Mouse (Mus musculus): ENCODE results near the gene Acot5. TPM values are rescaled to one million over a fixed set of nuclear protein-coding genes. Genes with fewer than 3 reads are reported as not detected.

The Acot5 gene
- total and polyA plus RNA-seq, 3 experiments, result not detected

- peaks cover 2 to 8% of the 10 kb centered on the region in 2 experiments; a peak in 3 of 4 replicates for H3K4me1 ChIP-seq (ENCODE audit: control insufficient read depth in 1 of 2, insufficient read depth in 2 of 2)
- H3K4me3 ChIP-seq (replicated peaks in 1 of 3; ENCODE audit: low read depth in 2 of 3, low read length in 2 of 3, poor library complexity in 1 of 3), result no peak overlapping the region
- no peaks in the 10 kb centered on the region for H3K79me2 ChIP-seq (replicated peaks; ENCODE audit: control insufficient read depth, extremely low read depth, insufficient read depth, poor library complexity, severe bottlenecking)
- TF ChIP-seq CTCF (conservative IDR thresholded peaks at IDR 0.05 in 1 of 2, IDR thresholded peaks at IDR 0.05 in 1 of 2; ENCODE audit: low read depth in 2 of 2, low read length in 2 of 2) (peak; percentile 87 to 89), USF2 (conservative IDR thresholded peaks at IDR 0.05; ENCODE audit: low read depth, low read length) (no peak), MXI1 (IDR thresholded peaks at IDR 0.05; ENCODE audit: low read depth, low read length) (peak; percentile 42; the same call in 1 of the 2 replicates), ZNF384 (IDR thresholded peaks at IDR 0.05; ENCODE audit: low read depth, low read length) (no peak), NELFE (IDR thresholded peaks at IDR 0.05; ENCODE audit: low read depth, low read length) (no peak), RAD21 (IDR thresholded peaks at IDR 0.05; ENCODE audit: low read depth, low read length) (peak; percentile 71), MAX (IDR thresholded peaks at IDR 0.05; ENCODE audit: low read length) (peak; percentile 63), MYC (IDR thresholded peaks at IDR 0.05; ENCODE audit: low read depth, low read length) (peak; percentile 86), POLR2A (IDR thresholded peaks at IDR 0.05; ENCODE audit: low read depth, low read length) (no peak), JUND (conservative IDR thresholded peaks at IDR 0.05; ENCODE audit: low read depth, low read length) (no peak), SIN3A (IDR thresholded peaks at IDR 0.05; ENCODE audit: low read length) (peak; percentile 28; the same call in 1 of the 2 replicates), MAFK (IDR thresholded peaks at IDR 0.05; ENCODE audit: insufficient replicate concordance, low read length) (no peak; the same call in 1 of the 2 replicates), BHLHE40 (IDR thresholded peaks at IDR 0.05; ENCODE audit: low read depth, low read length) (peak; percentile 82), TCF12 (IDR thresholded peaks at IDR 0.05; ENCODE audit: low read depth, low read length) (no peak), USF1 (IDR thresholded peaks at IDR 0.05; ENCODE audit: low read depth, low read length) (peak; percentile 43; the same call in 1 of the 2 replicates), IRF4 (IDR thresholded peaks at IDR 0.05; ENCODE audit: low read depth, low read length) (no peak; the same call in 1 of the 2 replicates), UBTF (IDR thresholded peaks at IDR 0.05; ENCODE audit: low read depth, low read length) (no peak), MAZ (IDR thresholded peaks at IDR 0.05; ENCODE audit: low read depth, low read length) (0 out of 2 replicates have a peak, but pooled peaks have one; percentile 43), SMC3 (IDR thresholded peaks at IDR 0.05; ENCODE audit: low read depth, low read length) (peak; percentile 92), NRF1 (IDR thresholded peaks at IDR 0.05; ENCODE audit: low read depth, low read length) (no peak), ZC3H11A (IDR thresholded peaks at IDR 0.05; ENCODE audit: low read depth, low read length) (peak; percentile 32; the same call in 1 of the 2 replicates), GABPA (IDR thresholded peaks at IDR 0.05; ENCODE audit: insufficient replicate concordance, low read depth, low read length) (no peak), E2F4 (IDR thresholded peaks at IDR 0.05; ENCODE audit: insufficient replicate concordance, low read depth, low read length) (no peak)
- H3K9me3 ChIP-seq (replicated peaks; ENCODE audit: low read length), result no peaks in the 10 kb centered on the region
- no peaks in the 10 kb centered on the region for H3K36me3 ChIP-seq (replicated peaks in 1 of 2; ENCODE audit: control insufficient read depth in 1 of 2, insufficient read depth in 1 of 2, low read length in 1 of 2)
- no peak overlapping the region for H3K27ac ChIP-seq (ENCODE audit: insufficient read depth, low read depth)
- dilution Hi-C loops (cut with MboI; ENCODE audit: extremely low pct_ligation_motif_present, extremely low pct_unique_long_range_greater_than_20kb, low sequenced_read_pairs) (no loop called here), in situ Hi-C loops (cut with MboI; ENCODE audit: low pct_ligation_motif_present, low pct_unique_long_range_greater_than_20kb, low sequenced_read_pairs) (no loop called here)
- peak; percentile 82 for DNase-seq (ENCODE audit: extremely low read depth)
- H3K27me3 ChIP-seq (replicated peaks), result no peaks in the 10 kb centered on the region
- H3K4me2 ChIP-seq (ENCODE audit: insufficient read depth, low read depth, poor library complexity, severe bottlenecking), result no peak overlapping the region
- no peak overlapping the region for H3K9ac ChIP-seq (ENCODE audit: insufficient read depth, low read depth)
Observed at GRCm38 (mm10) chr12:84030659-84031332, 38.3 kb upstream of the Acot5 start.
